In the genomic region with DNA sequence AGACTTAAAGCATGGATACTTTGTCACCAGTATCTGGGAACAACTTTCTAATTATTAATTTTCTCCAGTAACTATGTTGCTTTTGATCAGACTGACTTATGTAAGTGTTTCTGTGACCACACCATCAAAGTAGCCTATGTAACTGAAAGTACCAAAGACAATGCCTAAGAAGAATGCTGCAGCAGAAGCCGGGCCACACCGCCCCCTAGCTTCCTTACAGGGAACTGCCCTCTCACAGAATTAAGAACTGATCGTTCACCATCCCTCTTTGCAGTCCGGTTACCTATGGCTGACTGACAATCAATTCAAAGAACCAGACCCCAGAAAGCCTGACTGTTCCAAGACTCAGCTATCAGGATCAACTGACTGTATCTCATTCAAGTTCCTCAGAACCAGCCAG, we compare ENCODE assay signal across 9 mouse cellular contexts.
DNase-seq lines count a peak whose midpoint lies in the region; ATAC-seq and TF ChIP-seq lines count a peak whose summit lies in the region.
"Had no signal": no experiment of that assay in that cellular context is flagged by ENCODE, and none has a peak within 500 bp of the region (broad histone marks: within the 10 kb centered on the region; RNA-seq: fewer than 3 reads in every experiment).

No protein-coding gene starts in this region.

- no peaks in the 10 kb centered on the region for H3K4me1 ChIP-seq in heart, adult 2 months (ENCODE audit: control insufficient read depth, insufficient read depth, low read length)
- H3K4me1 ChIP-seq in heart, embryonic 11.5 days (ENCODE audit: control insufficient read depth, insufficient read depth, low read length), result no peaks in the 10 kb centered on the region
- H3K4me1 ChIP-seq in limb, embryonic 10.5 days, result no peaks in the 10 kb centered on the region

- TF ChIP-seq POLR2A in heart, adult 2 months (IDR thresholded peaks at IDR 0.05; ENCODE audit: insufficient read depth, low read depth, low read length), result no peak

- H3K4me2 ChIP-seq in heart, embryonic 11.5 days, result no peak overlapping the region
- H3K4me2 ChIP-seq: neural tube, embryonic 13.5 days had no signal

- no peak for TF ChIP-seq EP300 in heart, adult 2 months (IDR thresholded peaks at IDR 0.05; ENCODE audit: insufficient read depth, low read depth, low read length)

- intact Hi-C loops in heart, adult 2 months (cut with DNase I), result loop anchor here (1.0 to 5.0 kb wide), 2 partner anchors 277 to 580 kb away; no protein-coding TSS in a partner anchor

- peak; percentile 11 to 44 for DNase-seq in heart, adult 2 months
- peak; percentile 5 for DNase-seq in thymus, postnatal 0 days (ENCODE audit: low spot score)
- DNase-seq in thymus, adult 18-20 months, result no peak
- peak; percentile 75 to 77 for DNase-seq in cerebellum, postnatal 14 days
- DNase-seq in kidney, postnatal 10 days, result peak; percentile 66
- no peak for DNase-seq in limb, embryonic 10.5 days (ENCODE audit: low spot score)

- no peaks in the 10 kb centered on the region for H3K9me3 ChIP-seq in heart, embryonic 11.5 days (replicated peaks; ENCODE audit: control insufficient read depth, low read length)
- no peaks in the 10 kb centered on the region for H3K9me3 ChIP-seq in limb, embryonic 10.5 days (replicated peaks)

- H3K36me3 ChIP-seq in heart, adult 2 months (ENCODE audit: control insufficient read depth, insufficient read depth, low read length), result no peaks in the 10 kb centered on the region
- no peaks in the 10 kb centered on the region for H3K36me3 ChIP-seq in heart, embryonic 11.5 days (ENCODE audit: control insufficient read depth, insufficient read depth, low read length)
- no peaks in the 10 kb centered on the region for H3K36me3 ChIP-seq in limb, embryonic 10.5 days
- H3K36me3 ChIP-seq: neural tube, embryonic 13.5 days had no signal

- no peak overlapping the region for H3K9ac ChIP-seq in heart, adult 2 months (ENCODE audit: low read depth, low read length)
- no peak overlapping the region for H3K9ac ChIP-seq in heart, embryonic 11.5 days (ENCODE audit: low read depth, low read length)
- H3K9ac ChIP-seq: neural tube, embryonic 13.5 days had no signal

- 45% methylated on average over 4 of the region's 4 CpGs for WGBS in heart, adult 2 months
- WGBS in heart, embryonic 11.5 days (ENCODE audit: insufficient replicate concordance), result 55% methylated on average over 4 of the region's 4 CpGs
- WGBS in limb, embryonic 10.5 days, result 52% methylated on average over 4 of the region's 4 CpGs

- H3K27ac ChIP-seq in heart, adult 2 months, result no peak overlapping the region
- no peak overlapping the region for H3K27ac ChIP-seq in heart, embryonic 11.5 days (ENCODE audit: low read depth, low read length)
- no peak overlapping the region for H3K27ac ChIP-seq in limb, embryonic 10.5 days
- H3K27ac ChIP-seq: neural tube, embryonic 13.5 days had no signal

- TF ChIP-seq CTCF in heart, adult 2 months (IDR thresholded peaks at IDR 0.05), result peak; percentile 94

- no peak overlapping the region for H3K4me3 ChIP-seq in heart, adult 2 months
- no peak overlapping the region for H3K4me3 ChIP-seq in heart, embryonic 11.5 days (ENCODE audit: low read depth, low read length)
- no peak overlapping the region for H3K4me3 ChIP-seq in limb, embryonic 10.5 days
- H3K4me3 ChIP-seq: neural tube, embryonic 13.5 days had no signal

- no peak for ATAC-seq in heart, embryonic 11.5 days (replicated peaks; ENCODE audit: insufficient number of reproducible peaks, low FRiP score, low TSS enrichment)
- ATAC-seq in megakaryocyte-erythroid progenitor cell, adult 5-6 weeks (replicated peaks; ENCODE audit: low FRiP score, low TSS enrichment, poor library complexity, severe bottlenecking), result peak; percentile 70

- H3K27me3 ChIP-seq in heart, adult 2 months (ENCODE audit: control insufficient read depth, insufficient read depth, low read length), result no peaks in the 10 kb centered on the region
- no peaks in the 10 kb centered on the region for H3K27me3 ChIP-seq in heart, embryonic 11.5 days (ENCODE audit: control insufficient read depth, insufficient read depth, low read length)
- no peaks in the 10 kb centered on the region for H3K27me3 ChIP-seq in limb, embryonic 10.5 days (ENCODE audit: low read depth, poor library complexity, severe bottlenecking)
- H3K27me3 ChIP-seq: neural tube, embryonic 13.5 days had no signal

- no peaks in the 10 kb centered on the region for H3K79me2 ChIP-seq in heart, adult 2 months (replicated peaks; ENCODE audit: control insufficient read depth, insufficient read depth, low read length)

Comparison
In these comparisons a context has a peak if more than half of its experiments do, and no peak if none do; other contexts are left out.
1. DNase-seq: peak in heart, adult 2 months (2 of 2), thymus, postnatal 0 days (single experiment), cerebellum, postnatal 14 days (2 of 2) and kidney, postnatal 10 days (single experiment); none in thymus, adult 18-20 months (0 of 2) and limb, embryonic 10.5 days (single experiment).